Mouse (Mus musculus): ENCODE measurements around the gene Ifrd2. TPM values are rescaled to one million over a fixed set of nuclear protein-coding genes. Genes with fewer than 3 reads are reported as not detected.

Ifrd2 gene
- polyA plus RNA-seq, 1 experiment from 2014 or later: 64.6 TPM

DNA sequence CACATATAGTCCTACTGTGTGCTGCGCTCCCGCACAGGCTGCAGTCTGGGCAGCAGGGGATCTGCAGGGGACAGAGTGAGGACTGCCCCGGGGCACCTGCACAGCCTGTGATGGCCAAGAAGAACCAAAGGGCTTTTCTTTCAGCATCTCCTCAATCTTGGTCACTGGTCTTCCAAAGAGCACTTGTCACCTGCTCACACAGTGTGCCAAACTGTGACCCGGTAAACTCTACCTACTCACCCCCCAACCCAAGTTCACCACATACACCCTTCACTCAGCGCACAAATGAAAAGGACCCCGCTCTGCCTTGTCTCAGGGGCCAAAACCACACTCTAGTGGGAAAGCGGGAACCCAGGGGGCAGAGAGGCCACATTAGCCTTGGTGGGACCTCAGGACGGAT is 44.4 kb downstream of the Ifrd2 start:
- H3K36me3 ChIP-seq (ENCODE audit: insufficient read depth): peaks cover 21% of the 10 kb centered on the region
- no peak for TF ChIP-seq CTCF (IDR thresholded peaks at IDR 0.05; ENCODE audit: low read depth)
- peak overlapping the region; percentile 5; the same call in 1 of the 2 replicates for H3K9ac ChIP-seq
- H3K4me1 ChIP-seq (ENCODE audit: insufficient read depth): peaks cover 50% of the 10 kb centered on the region
- H3K27me3 ChIP-seq (ENCODE audit: insufficient read depth, low read length): no peaks in the 10 kb centered on the region
- ATAC-seq (ENCODE audit: insufficient read depth) (no peak), DNase-seq (no peak)
- no peaks in the 10 kb centered on the region for H3K9me3 ChIP-seq (ENCODE audit: low read depth, low read length)
- H3K27ac ChIP-seq (ENCODE audit: low read depth): peak overlapping the region; percentile 93; the same call in 1 of the 2 replicates
- peak overlapping the region; percentile 99 for H3K4me2 ChIP-seq
- 90% methylated on average over 8 of the region's 8 CpGs for WGBS
- H3K4me3 ChIP-seq (ENCODE audit: low read depth, low read length): no peak overlapping the region

DNA sequence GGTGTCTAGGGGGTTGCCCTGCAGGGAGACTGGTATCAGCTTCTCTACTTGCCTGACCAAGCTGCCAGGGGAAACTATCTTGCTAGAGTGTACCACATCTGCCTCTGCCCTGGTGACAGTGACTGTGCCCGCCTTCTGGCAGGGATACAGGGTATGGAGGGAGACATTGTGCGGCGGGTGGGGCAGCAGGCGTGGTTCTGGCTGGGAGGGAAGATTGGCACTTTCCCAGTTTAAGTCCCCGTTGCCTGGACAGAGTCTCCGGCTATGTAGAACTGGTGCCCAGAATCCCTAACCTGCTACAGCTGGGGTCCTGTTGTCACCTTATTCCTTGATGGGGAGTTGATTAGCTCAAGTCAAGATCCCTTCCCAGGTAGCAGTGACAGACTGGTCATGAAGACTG is 45.0 kb downstream of the Ifrd2 start:
- H3K4me3 ChIP-seq (ENCODE audit: low read depth, low read length): peak overlapping the region; percentile 85
- H3K27me3 ChIP-seq (ENCODE audit: insufficient read depth, low read length): no peaks in the 10 kb centered on the region
- WGBS: 58% methylated on average over 6 of the region's 6 CpGs
- no peaks in the 10 kb centered on the region for H3K9me3 ChIP-seq (ENCODE audit: low read depth, low read length)
- peak overlapping the region; percentile 99 for H3K4me2 ChIP-seq
- no peak for DNase-seq
- peak overlapping the region; percentile 90 for H3K9ac ChIP-seq
- ATAC-seq (ENCODE audit: insufficient read depth): no peak
- peak overlapping the region; percentile 93 for H3K27ac ChIP-seq (ENCODE audit: low read depth)
- TF ChIP-seq CTCF (IDR thresholded peaks at IDR 0.05; ENCODE audit: low read depth): no peak
- peaks cover 20% of the 10 kb centered on the region for H3K36me3 ChIP-seq (ENCODE audit: insufficient read depth)
- H3K4me1 ChIP-seq (ENCODE audit: insufficient read depth): peaks cover 44% of the 10 kb centered on the region

DNA sequence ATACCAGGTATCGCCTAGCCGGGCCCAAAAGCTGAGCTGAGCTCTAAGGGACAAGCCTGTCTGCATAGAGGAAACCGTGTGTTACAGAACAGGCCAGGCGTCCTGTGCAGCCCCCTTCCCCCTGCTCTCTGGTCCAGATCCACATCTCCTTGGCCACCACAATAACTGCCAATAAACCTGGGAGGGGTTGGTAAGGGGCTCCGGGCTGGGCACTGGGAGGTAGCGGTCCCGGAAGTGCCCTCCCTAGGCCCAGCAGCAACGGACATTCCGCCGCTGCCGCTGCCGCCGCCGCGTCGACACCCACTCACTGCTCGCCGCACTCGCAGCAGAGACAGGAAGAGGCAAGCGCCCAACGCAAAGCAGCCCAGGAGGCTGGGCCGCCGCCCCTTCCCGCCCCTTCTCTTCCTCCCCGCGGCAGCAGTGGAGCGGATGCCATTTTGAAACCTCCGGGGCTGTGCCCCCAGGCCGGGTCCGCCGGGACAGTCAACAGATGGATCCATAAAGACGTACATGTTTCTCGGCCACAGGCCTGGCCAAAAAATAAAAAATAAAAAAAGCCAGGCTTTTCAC is 45.7 kb downstream of the Ifrd2 start:
- no peak for TF ChIP-seq CTCF (IDR thresholded peaks at IDR 0.05; ENCODE audit: low read depth)
- Histone ChIP-seq H3K4me1 (ENCODE audit: insufficient read depth) (peaks cover 38% of the 10 kb centered on the region), H3K4me3 (ENCODE audit: low read depth, low read length) (peak overlapping the region; percentile 85), H3K9ac (peak overlapping the region; percentile 90), H3K36me3 (ENCODE audit: insufficient read depth) (peaks cover 13% of the 10 kb centered on the region; the same call in 1 of the 2 replicates), H3K9me3 (ENCODE audit: low read depth, low read length) (no peaks in the 10 kb centered on the region), H3K27ac (ENCODE audit: low read depth) (peak overlapping the region; percentile 93), H3K4me2 (peak overlapping the region; percentile 99), H3K27me3 (ENCODE audit: insufficient read depth, low read length) (no peaks in the 10 kb centered on the region)
- whole genome bisulfite sequencing: 2% methylated on average over 32 of the region's 33 CpGs
- DNase-seq (peak; percentile 91), ATAC-seq (ENCODE audit: insufficient read depth) (peak; percentile 38)

DNA sequence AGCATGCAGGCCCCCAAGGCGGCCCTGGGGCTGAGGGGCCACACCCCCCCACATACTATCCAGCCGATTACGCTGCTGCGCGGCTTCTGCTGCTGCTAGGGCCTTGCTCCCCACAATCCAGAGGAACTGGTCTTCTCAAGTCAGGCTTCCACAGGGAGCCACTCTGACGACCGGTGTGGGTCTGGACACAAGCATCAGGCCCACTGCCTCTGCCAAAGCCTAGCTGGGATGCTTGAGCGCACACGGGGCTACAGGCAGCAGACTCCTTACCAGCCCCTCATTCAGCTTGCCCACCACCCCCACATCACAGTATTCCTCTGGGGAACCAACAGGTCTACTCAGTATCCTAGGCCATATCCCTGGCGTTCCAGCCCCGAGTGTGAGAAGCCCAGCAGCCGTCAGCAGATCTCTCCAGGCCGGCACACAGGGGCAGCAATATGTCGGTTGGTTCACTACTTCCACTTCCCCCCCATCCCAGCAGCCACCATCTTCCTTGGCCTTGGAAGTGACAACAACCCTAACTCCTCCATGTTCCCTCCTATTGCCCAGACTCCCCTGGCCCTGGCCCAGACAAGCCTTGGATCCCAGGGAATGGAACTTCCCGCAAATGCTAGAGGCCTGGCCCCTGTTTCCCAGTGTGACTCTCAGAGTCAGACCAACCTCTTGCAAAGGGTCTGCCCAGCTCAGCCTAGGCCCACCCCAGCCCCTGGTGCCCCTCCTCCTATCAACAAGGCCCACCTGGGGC is 46.4 kb downstream of the Ifrd2 start:
- peak overlapping the region; percentile 90 for H3K9ac ChIP-seq
- peak overlapping the region; percentile 93 for H3K27ac ChIP-seq (ENCODE audit: low read depth)
- H3K4me3 ChIP-seq (ENCODE audit: low read depth, low read length): peak overlapping the region; percentile 85
- peak; percentile 4; the same call in 1 of the 2 replicates for ATAC-seq (ENCODE audit: insufficient read depth)
- DNase-seq: peak; percentile 29
- H3K36me3 ChIP-seq (ENCODE audit: insufficient read depth): 0 out of 2 replicates have a peak, but pooled peaks cover 9% of the 10 kb centered on the region
- peak overlapping the region; percentile 99 for H3K4me2 ChIP-seq
- 3% methylated on average over 15 of the region's 15 CpGs for WGBS
- H3K4me1 ChIP-seq (ENCODE audit: insufficient read depth): peaks cover 35% of the 10 kb centered on the region
- no peak for TF ChIP-seq CTCF (IDR thresholded peaks at IDR 0.05; ENCODE audit: low read depth)
- H3K9me3 ChIP-seq (ENCODE audit: low read depth, low read length): no peaks in the 10 kb centered on the region
- no peaks in the 10 kb centered on the region for H3K27me3 ChIP-seq (ENCODE audit: insufficient read depth, low read length)

DNA sequence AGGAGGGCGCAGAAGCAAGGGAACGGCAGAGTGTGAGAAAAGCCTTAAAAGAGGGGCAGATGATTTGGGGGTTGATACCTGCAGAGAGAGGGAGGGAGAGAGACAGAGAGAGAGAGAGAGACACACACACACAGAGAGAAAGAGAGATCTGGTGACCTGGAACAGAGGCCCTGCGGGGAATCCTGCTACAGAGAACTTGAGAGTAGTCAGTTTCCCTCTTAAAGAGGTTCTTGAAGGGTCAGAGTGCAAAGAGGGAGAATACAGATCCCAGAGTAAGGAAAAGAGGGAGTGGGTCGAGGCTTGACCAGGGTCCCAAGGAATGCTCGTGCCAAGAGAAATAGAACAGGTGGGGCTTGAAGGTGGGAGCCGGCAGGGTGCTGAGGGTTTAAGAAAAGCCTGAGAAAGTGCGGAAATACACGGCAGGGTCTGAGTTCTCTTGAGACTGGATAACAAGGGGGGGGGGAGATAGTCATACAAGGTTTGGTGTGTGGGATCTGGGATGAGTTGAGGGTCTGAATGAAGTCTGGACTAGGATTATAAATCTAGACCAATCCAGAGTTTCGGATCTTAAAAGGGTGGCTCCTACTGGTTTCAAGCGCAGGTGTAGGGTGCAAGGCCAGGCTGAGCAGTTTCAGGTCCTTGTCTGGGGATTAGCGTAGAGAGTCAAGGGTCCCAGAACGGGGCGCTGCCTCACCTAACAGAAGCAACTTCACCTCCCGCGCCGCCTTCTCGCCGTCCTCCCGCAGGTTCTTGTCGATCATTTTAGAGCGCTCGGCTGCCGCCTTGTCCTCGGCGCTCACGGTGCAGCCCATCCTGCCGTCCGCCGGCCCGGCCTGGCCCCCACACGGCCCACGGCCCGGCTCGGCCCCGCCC is 47.2 kb downstream of the Ifrd2 start:
- WGBS: 2% methylated on average over 35 of the region's 35 CpGs
- H3K4me3 ChIP-seq (ENCODE audit: low read depth, low read length): peak overlapping the region; percentile 85
- H3K27me3 ChIP-seq (ENCODE audit: insufficient read depth, low read length): no peaks in the 10 kb centered on the region
- H3K9me3 ChIP-seq (ENCODE audit: low read depth, low read length): no peaks in the 10 kb centered on the region
- peak overlapping the region; percentile 93 for H3K27ac ChIP-seq (ENCODE audit: low read depth)
- peak overlapping the region; percentile 90 for H3K9ac ChIP-seq
- DNase-seq (no peak), ATAC-seq (ENCODE audit: insufficient read depth) (no peak; the same call in 1 of the 2 replicates)
- H3K4me1 ChIP-seq (ENCODE audit: insufficient read depth): peaks cover 28% of the 10 kb centered on the region
- peak overlapping the region; percentile 99 for H3K4me2 ChIP-seq
- TF ChIP-seq CTCF (IDR thresholded peaks at IDR 0.05; ENCODE audit: low read depth): peak; percentile 14; the same call in 1 of the 2 replicates
- 0 out of 2 replicates have a peak, but pooled peaks cover 4% of the 10 kb centered on the region for H3K36me3 ChIP-seq (ENCODE audit: insufficient read depth)

DNA sequence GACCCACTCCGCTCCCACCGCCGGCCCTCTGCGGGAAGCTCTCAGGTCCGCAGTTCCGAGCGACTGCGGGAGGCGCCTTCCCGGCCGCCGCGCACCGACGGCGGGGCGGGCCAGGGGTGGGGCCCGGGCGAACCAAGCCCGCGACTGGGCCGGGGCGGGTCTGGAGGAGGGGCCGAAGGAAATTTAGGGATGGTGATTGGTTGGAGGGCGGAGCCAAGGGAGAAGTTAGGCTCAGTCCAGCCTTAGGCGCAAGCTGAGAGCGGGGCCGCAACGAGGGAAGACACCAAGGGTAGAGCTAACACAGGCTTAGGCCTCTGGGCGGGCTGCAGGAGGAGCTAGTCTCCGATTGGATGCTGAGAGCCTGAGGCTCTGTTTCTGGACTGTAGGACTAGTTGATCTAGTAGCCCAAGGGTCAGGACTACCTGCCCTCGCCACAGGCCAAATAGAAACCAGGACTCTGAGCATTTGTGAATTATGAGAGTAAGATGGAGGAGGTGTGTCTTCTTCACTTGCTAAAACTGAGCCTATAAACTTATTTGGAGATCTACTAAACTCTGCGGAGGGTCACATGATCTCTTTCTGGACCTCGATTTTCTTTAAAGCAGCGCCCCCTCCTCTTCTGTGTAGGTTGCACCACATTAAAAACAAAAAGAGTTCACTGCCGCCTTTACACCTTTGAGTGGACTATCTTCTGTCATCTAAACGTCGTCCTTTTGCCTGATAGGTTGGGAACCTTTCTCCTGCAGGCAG is 48.0 kb downstream of the Ifrd2 start, which contains the start of gene Gnai2:
Gene Gnai2, minus strand, starts transcription at position 89 of the 750 bp plus-strand sequence.
- Histone ChIP-seq H3K27me3 (ENCODE audit: insufficient read depth, low read length) (no peaks in the 10 kb centered on the region), H3K36me3 (ENCODE audit: insufficient read depth) (0 out of 2 replicates have a peak, but pooled peaks cover 4% of the 10 kb centered on the region), H3K9me3 (ENCODE audit: low read depth, low read length) (no peaks in the 10 kb centered on the region), H3K27ac (ENCODE audit: low read depth) (peak within 1 kb of the TSS; percentile 93), H3K4me1 (ENCODE audit: insufficient read depth) (peaks cover 20% of the 10 kb centered on the region), H3K9ac (peak within 1 kb of the TSS; percentile 90), H3K4me2 (peak within 1 kb of the TSS; percentile 99), H3K4me3 (ENCODE audit: low read depth, low read length) (peak within 1 kb of the TSS; percentile 85)
- WGBS: 4% methylated on average over 38 of the region's 38 CpGs
- peak; percentile 97 for ATAC-seq (ENCODE audit: insufficient read depth)
- TF ChIP-seq CTCF (IDR thresholded peaks at IDR 0.05; ENCODE audit: low read depth): no peak
- peak; percentile 98 for DNase-seq

Data from lung, embryonic 14.5 days (tissue).